Mouse (Mus musculus) cerebellum, adult 2 months (tissue): ENCODE measurements at regions not wholly inside any gene's neighbourhood (a gene's known extent, or its start where the extent isn't known, plus 50 kb on each side); places are given as distances from the start of the nearest gene placed in this dataset.

ENCODE experiments used
- CTCF ChIP-seq: fragments of 200-500 bp; IDR thresholded peaks from 2 replicates; pipeline ENCODE4 v1.5.1; 2011; ENCODE audit warnings: low read depth, mild to moderate bottlenecking, control low read depth, low read length, moderate library complexity, borderline replicate concordance; ENCODE audit not compliant: insufficient read depth
- POLR2A ChIP-seq: fragments of 200-500 bp; IDR thresholded peaks from 2 replicates; pipeline ENCODE4 v1.6.1; 2011; ENCODE audit warnings: low read length, control low read depth, borderline replicate concordance; ENCODE audit not compliant: insufficient read depth

DNA sequence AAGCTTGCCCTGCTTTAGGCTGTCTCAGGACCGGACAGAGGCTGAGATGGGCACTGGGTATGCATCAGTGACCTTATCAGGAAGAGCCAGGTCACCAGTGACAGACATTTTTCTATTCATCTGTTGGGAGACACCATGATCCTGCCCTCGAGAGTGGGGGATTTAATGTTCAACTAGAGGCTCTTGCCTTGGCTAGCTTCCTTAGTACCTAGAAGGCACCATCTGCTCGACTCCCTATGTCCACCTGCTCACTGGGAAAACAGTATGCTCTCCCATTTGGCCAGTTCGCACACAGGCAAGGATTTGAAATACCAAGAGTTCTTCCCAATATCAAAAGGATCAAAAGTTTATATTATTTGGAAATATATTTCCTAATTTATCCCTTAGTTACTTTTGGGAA, 321.3 kb downstream of the Sox2 start:
- TF ChIP-seq CTCF: no peak
- TF ChIP-seq POLR2A: no peak
